Mouse (Mus musculus) heart, embryonic 15.5 days (tissue): ENCODE results near the gene Tmem8. TPM values are rescaled to one million over a fixed set of nuclear protein-coding genes. Genes with fewer than 3 reads are reported as not detected.

ENCODE experiments used
- ATAC-seq: fragments of 200-750 bp; cut with Nextera tagmentation; replicated peaks from 2 replicates; pipeline ENCODE4 v1.8.0; 2017; ENCODE audit warnings: low read depth, moderate TSS enrichment; ENCODE audit not compliant: insufficient number of reproducible peaks, insufficient read depth, low FRiP score
- H3K27ac ChIP-seq: fragments of 300-500 bp; sonication (generic); 2 replicates; pipeline ENCODE4 v1.5.1; 2015; ENCODE audit warnings: mild to moderate bottlenecking, inconsistent platforms
- H3K27me3 ChIP-seq: fragments of 300-500 bp; sonication (generic); 2 replicates; pipeline ENCODE4 v1.6.1; 2015; ENCODE audit warnings: inconsistent platforms
- H3K36me3 ChIP-seq: fragments of 300-500 bp; sonication (generic); 2 replicates; pipeline ENCODE4 v1.6.1; 2015; ENCODE audit warnings: mild to moderate bottlenecking, inconsistent platforms
- H3K4me1 ChIP-seq: fragments of 300-500 bp; sonication (generic); replicated peaks from 2 replicates; pipeline ENCODE4 v1.6.1; 2015; ENCODE audit warnings: inconsistent platforms
- H3K4me2 ChIP-seq: fragments of 300-500 bp; sonication (generic); 2 replicates; pipeline ENCODE4 v1.6.1; 2015; ENCODE audit warnings: inconsistent platforms, mild to moderate bottlenecking, moderate library complexity
- H3K4me3 ChIP-seq: fragments of 300-500 bp; sonication (generic); 2 replicates; pipeline ENCODE4 v1.5.1; 2015; ENCODE audit warnings: mild to moderate bottlenecking, inconsistent platforms
- H3K9ac ChIP-seq: fragments of 300-500 bp; sonication (generic); 2 replicates; pipeline ENCODE4 v1.6.1; 2015; ENCODE audit warnings: mild to moderate bottlenecking, inconsistent platforms
- H3K9me3 ChIP-seq: fragments of 300-500 bp; sonication (generic); replicated peaks from 2 replicates; pipeline ENCODE4 v1.6.1; 2016; ENCODE audit warnings: inconsistent platforms
- whole genome bisulfite sequencing: fragments of 180-500 bp; shearing (Covaris S2); methylation state at CpG from one replicate; pipeline ENCODE4 v1.1.7; 2015; ENCODE audit warnings: mixed read lengths; 5-methylcytosine and 5-hydroxymethylcytosine counted together
- polyA plus RNA-seq: library from polyadenylated mRNA; unstranded; fragments of >200 nt; fragmentation: Nextera tagmentation; extraction: Ambion mirVana; gene quantifications from 2 replicates; pipeline ENCODE4 v1.2.1, GENCODE M21; 2015

Tmem8 gene
- polyA plus RNA-seq, 1 experiment from 2014 or later = 0.77 TPM

- Histone ChIP-seq H3K27ac (no peak overlapping the region), H3K36me3 (peaks cover 39% of the 10 kb centered on the region)
- 93% methylated on average over 10 of the region's 10 CpGs for WGBS
These were observed 12.1 kb downstream of the Tmem8 start for GRCm38 (mm10) chr17:26125226-26125625.

GRCm38 (mm10) chr17:26131062-26131732, 18.1 kb downstream of the Tmem8 start:
- no peak for ATAC-seq
- Histone ChIP-seq H3K9me3 (no peaks in the 10 kb centered on the region), H3K27ac (no peak overlapping the region), H3K4me2 (no peak overlapping the region), H3K27me3 (no peaks in the 10 kb centered on the region), H3K4me1 (no peaks in the 10 kb centered on the region), H3K4me3 (no peak overlapping the region), H3K36me3 (peaks cover 35% of the 10 kb centered on the region), H3K9ac (no peak overlapping the region)
- 89% methylated on average over 18 of the region's 18 CpGs for WGBS

More at GRCm38 (mm10) chr17:26125226-26125625, 12.1 kb downstream of the Tmem8 start:
- Histone ChIP-seq H3K27me3 (no peaks in the 10 kb centered on the region), H3K4me2 (no peak overlapping the region), H3K9ac (no peak overlapping the region), H3K4me1 (peaks cover 18% of the 10 kb centered on the region), H3K4me3 (no peak overlapping the region), H3K9me3 (no peaks in the 10 kb centered on the region)
- no peak for ATAC-seq

- no peak overlapping the region for H3K4me2 ChIP-seq
- no peak; the same call in 1 of the 2 replicates for ATAC-seq
- no peaks in the 10 kb centered on the region for H3K27me3 ChIP-seq
- H3K27ac ChIP-seq = no peak overlapping the region
- H3K4me3 ChIP-seq = no peak overlapping the region
- 87% methylated on average over 18 of the region's 18 CpGs for WGBS
- H3K9ac ChIP-seq = no peak overlapping the region
- no peaks in the 10 kb centered on the region for H3K9me3 ChIP-seq
- H3K36me3 ChIP-seq = peaks cover 25% of the 10 kb centered on the region
- H3K4me1 ChIP-seq = no peaks in the 10 kb centered on the region
These were observed 19.1 kb downstream of the Tmem8 start for GRCm38 (mm10) chr17:26131856-26132853.

GRCm38 (mm10) chr17:26137106-26137750, 24.1 kb downstream of the Tmem8 start:
- H3K4me1 ChIP-seq = peaks cover 27% of the 10 kb centered on the region
- 84% methylated on average over 11 of the region's 11 CpGs for WGBS
- no peaks in the 10 kb centered on the region for H3K27me3 ChIP-seq
- no peak for ATAC-seq
- H3K9ac ChIP-seq = no peak overlapping the region
- no peaks in the 10 kb centered on the region for H3K36me3 ChIP-seq
- H3K4me3 ChIP-seq = no peak overlapping the region
- no peaks in the 10 kb centered on the region for H3K9me3 ChIP-seq
- H3K27ac ChIP-seq = no peak overlapping the region
- no peak overlapping the region for H3K4me2 ChIP-seq

GRCm38 (mm10) chr17:26137751-26138130, 24.6 kb downstream of the Tmem8 start:
- Histone ChIP-seq H3K27ac (peak overlapping the region; percentile 97), H3K36me3 (no peaks in the 10 kb centered on the region), H3K27me3 (no peaks in the 10 kb centered on the region), H3K4me1 (peaks cover 27% of the 10 kb centered on the region), H3K4me2 (peak overlapping the region; percentile 77), H3K9ac (peak overlapping the region; percentile 40), H3K4me3 (peak overlapping the region; percentile 76), H3K9me3 (no peaks in the 10 kb centered on the region)
- no peak for ATAC-seq
- WGBS = 74% methylated on average over 2 of the region's 2 CpGs

- Histone ChIP-seq H3K27ac (peak within 1 kb of the TSS; percentile 97), H3K27me3 (no peaks in the 10 kb centered on the region), H3K4me3 (peak within 1 kb of the TSS; percentile 76), H3K4me2 (peak within 1 kb of the TSS; percentile 77), H3K9me3 (no peaks in the 10 kb centered on the region), H3K36me3 (peaks cover 3% of the 10 kb centered on the region), H3K4me1 (peaks cover 27% of the 10 kb centered on the region), H3K9ac (peak within 1 kb of the TSS; percentile 99)
- peak; percentile 97 for ATAC-seq
- WGBS = under 1% methylated on average over 42 of the region's 42 CpGs
These were observed 25.2 kb downstream of the Tmem8 start, which contains the start of gene Axin1 for GRCm38 (mm10) chr17:26138239-26138836. Gene Axin1 (plus strand): TSS chr17:26138688.

GRCm38 (mm10) chr17:26138901-26139381, 25.8 kb downstream of the Tmem8 start:
- 1% methylated on average over 58 of the region's 58 CpGs for WGBS
- Histone ChIP-seq H3K9ac (peak overlapping the region; percentile 99), H3K27ac (peak overlapping the region; percentile 97), H3K27me3 (no peaks in the 10 kb centered on the region), H3K4me3 (peak overlapping the region; percentile 76), H3K36me3 (peaks cover 7% of the 10 kb centered on the region), H3K4me2 (peak overlapping the region; percentile 77), H3K9me3 (no peaks in the 10 kb centered on the region), H3K4me1 (peaks cover 27% of the 10 kb centered on the region)
- peak; percentile 71 for ATAC-seq

- no peaks in the 10 kb centered on the region for H3K9me3 ChIP-seq
- H3K4me3 ChIP-seq = no peak overlapping the region
- H3K9ac ChIP-seq = no peak overlapping the region
- no peak overlapping the region for H3K27ac ChIP-seq
- no peaks in the 10 kb centered on the region for H3K27me3 ChIP-seq
- no peak for ATAC-seq
- peaks cover 25% of the 10 kb centered on the region for H3K4me1 ChIP-seq
- peaks cover 18% of the 10 kb centered on the region for H3K36me3 ChIP-seq
- 77% methylated on average over 4 of the region's 4 CpGs for WGBS
- H3K4me2 ChIP-seq = no peak overlapping the region
These were observed 29.7 kb downstream of the Tmem8 start for GRCm38 (mm10) chr17:26142796-26143195.

GRCm38 (mm10) chr17:26143386-26143785, 30.3 kb downstream of the Tmem8 start:
- Histone ChIP-seq H3K36me3 (peaks cover 18% of the 10 kb centered on the region), H3K4me1 (peaks cover 21% of the 10 kb centered on the region), H3K27ac (no peak overlapping the region), H3K9me3 (no peaks in the 10 kb centered on the region), H3K27me3 (no peaks in the 10 kb centered on the region), H3K9ac (no peak overlapping the region), H3K4me2 (no peak overlapping the region), H3K4me3 (no peak overlapping the region)
- WGBS = 97% methylated on average over 5 of the region's 5 CpGs
- no peak for ATAC-seq

GRCm38 (mm10) chr17:26149056-26149455, 36.0 kb downstream of the Tmem8 start:
- Histone ChIP-seq H3K4me2 (no peak overlapping the region), H3K27ac (no peak overlapping the region), H3K9ac (no peak overlapping the region), H3K27me3 (no peaks in the 10 kb centered on the region), H3K4me1 (no peaks in the 10 kb centered on the region), H3K4me3 (no peak overlapping the region), H3K36me3 (peaks cover 46% of the 10 kb centered on the region), H3K9me3 (no peaks in the 10 kb centered on the region)
- ATAC-seq = no peak
- WGBS = 85% methylated on average over 2 of the region's 2 CpGs
